Mouse (Mus musculus): ENCODE measurements around the gene Lcn12. TPM values are rescaled to one million over a fixed set of nuclear protein-coding genes. Genes with fewer than 3 reads are reported as not detected.

Gene Lcn12
- total and polyA plus RNA-seq, 3 experiments, result not detected

DNA sequence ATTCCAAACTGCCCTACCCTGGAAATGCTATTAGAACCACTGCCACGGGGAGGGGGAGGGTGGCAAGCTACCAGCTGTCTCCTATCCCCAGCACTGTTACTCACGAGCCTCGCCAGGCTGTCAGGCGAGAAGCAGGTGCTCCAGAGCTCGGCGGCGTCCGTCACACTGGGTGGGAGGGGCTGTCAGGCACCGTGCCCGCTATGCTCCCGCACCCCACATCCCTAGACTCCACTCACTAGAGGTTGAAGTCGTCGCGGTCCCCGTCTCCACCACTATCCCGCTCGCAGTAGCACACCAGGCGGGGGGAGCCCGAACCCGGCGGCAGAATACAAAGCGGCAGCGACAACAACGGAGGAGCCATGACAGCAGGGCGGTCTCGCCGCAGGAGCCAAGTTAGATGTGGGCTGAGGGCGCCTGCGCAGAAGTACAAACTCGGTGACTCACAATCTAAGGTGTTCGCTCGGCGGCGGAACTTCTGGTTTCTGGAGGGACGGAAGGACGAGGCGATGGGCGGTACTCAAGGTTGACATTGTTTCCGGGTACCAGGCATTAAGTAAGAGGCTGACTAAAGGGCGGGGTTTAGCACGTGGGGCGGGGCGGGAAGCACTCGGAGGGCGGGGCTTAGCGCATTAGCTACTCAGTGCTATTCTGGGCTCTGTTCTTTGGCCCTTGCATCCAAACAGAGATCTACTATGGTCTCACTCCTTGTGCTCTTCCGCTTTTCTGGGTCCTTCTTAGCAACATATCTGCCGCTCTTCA, 33.0 kb downstream of the Lcn12 start, which contains the start of gene Paxx:
Paxx (minus strand) TSS at position 544 of the 759 bp plus-strand sequence.
- Histone ChIP-seq H3K27ac (peak within 1 kb of the TSS; percentile 95), H3K36me3 (ENCODE audit: control insufficient read depth, insufficient read depth, low read length) (no peaks in the 10 kb centered on the region), H3K4me1 (ENCODE audit: control insufficient read depth, insufficient read depth, low read length) (peaks cover 8% of the 10 kb centered on the region), H3K9ac (ENCODE audit: low read depth, low read length) (peak within 1 kb of the TSS; percentile 88), H3K4me3 (peak within 1 kb of the TSS; percentile 92), H3K79me2 (replicated peaks; ENCODE audit: control insufficient read depth, insufficient read depth, low read length) (no peaks in the 10 kb centered on the region), H3K27me3 (ENCODE audit: control insufficient read depth, insufficient read depth, low read length) (no peaks in the 10 kb centered on the region)
- under 1% methylated on average over 48 of the region's 48 CpGs for WGBS
- intact Hi-C loops (cut with DNase I), result loop anchor here (2.0 kb wide), 1 partner anchor 30 kb away; no protein-coding TSS in a partner anchor
- TF ChIP-seq POLR2A (IDR thresholded peaks at IDR 0.05; ENCODE audit: insufficient read depth, low read depth, low read length) (peak; percentile 90), CTCF (IDR thresholded peaks at IDR 0.05) (no peak), EP300 (IDR thresholded peaks at IDR 0.05; ENCODE audit: insufficient read depth, low read depth, low read length) (0 out of 2 replicates have a peak, but pooled peaks have one; percentile 8)
- peak; percentile 90 to 96 for DNase-seq

DNA sequence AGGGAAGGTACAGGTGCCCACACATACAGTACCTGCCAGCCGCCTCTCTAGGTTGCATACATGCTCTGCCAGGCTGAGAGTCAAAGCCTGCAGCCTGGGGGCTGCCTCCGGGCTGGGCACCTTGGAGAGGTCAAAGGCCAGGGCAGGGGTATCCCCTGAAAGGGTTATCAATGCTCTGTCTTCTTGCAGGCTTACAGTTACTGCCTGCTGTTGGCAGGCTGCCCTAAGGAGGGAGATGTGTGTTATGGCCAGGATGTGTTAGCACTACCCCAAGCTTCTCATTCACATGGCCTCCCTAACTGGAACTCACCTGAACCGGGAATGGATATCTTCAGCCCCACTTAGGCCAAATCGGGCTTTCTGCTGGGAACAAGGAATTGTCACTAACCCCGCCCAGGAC, 33.6 kb downstream of the Lcn12 start:
- H3K36me3 ChIP-seq (ENCODE audit: control insufficient read depth, insufficient read depth, low read length), result no peaks in the 10 kb centered on the region
- peaks cover 8% of the 10 kb centered on the region for H3K4me1 ChIP-seq (ENCODE audit: control insufficient read depth, insufficient read depth, low read length)
- peak overlapping the region; percentile 95 for H3K27ac ChIP-seq
- 29% methylated on average over 5 of the region's 5 CpGs for WGBS
- H3K79me2 ChIP-seq (replicated peaks; ENCODE audit: control insufficient read depth, insufficient read depth, low read length), result no peaks in the 10 kb centered on the region
- H3K27me3 ChIP-seq (ENCODE audit: control insufficient read depth, insufficient read depth, low read length), result no peaks in the 10 kb centered on the region
- DNase-seq, result no peak
- TF ChIP-seq EP300 (IDR thresholded peaks at IDR 0.05; ENCODE audit: insufficient read depth, low read depth, low read length) (no peak), POLR2A (IDR thresholded peaks at IDR 0.05; ENCODE audit: insufficient read depth, low read depth, low read length) (no peak), CTCF (IDR thresholded peaks at IDR 0.05) (no peak)
- H3K9ac ChIP-seq (ENCODE audit: low read depth, low read length), result peak overlapping the region; percentile 88
- H3K4me3 ChIP-seq, result peak overlapping the region; percentile 92
- intact Hi-C loops (cut with DNase I), result loop anchor here (2.0 kb wide), 1 partner anchor 29 kb away; no protein-coding TSS in a partner anchor

GRCm38 (mm10) chr2:25458911-25459310, 34.8 kb downstream of the Lcn12 start:
- intact Hi-C loops (cut with DNase I), result loop anchor here (2.0 kb wide), 1 partner anchor 42 kb away; the partner anchor contains the start of genes C8g and Fbxw5
- DNase-seq, result peak; percentile 63 to 66
- TF ChIP-seq EP300 (IDR thresholded peaks at IDR 0.05; ENCODE audit: insufficient read depth, low read depth, low read length), result no peak
- no peak for TF ChIP-seq CTCF (IDR thresholded peaks at IDR 0.05)
- TF ChIP-seq POLR2A (IDR thresholded peaks at IDR 0.05; ENCODE audit: insufficient read depth, low read depth, low read length), result no peak
- no peaks in the 10 kb centered on the region for H3K27me3 ChIP-seq (ENCODE audit: control insufficient read depth, insufficient read depth, low read length)
- no peaks in the 10 kb centered on the region for H3K79me2 ChIP-seq (replicated peaks; ENCODE audit: control insufficient read depth, insufficient read depth, low read length)
- H3K9ac ChIP-seq (ENCODE audit: low read depth, low read length), result no peak overlapping the region
- H3K27ac ChIP-seq, result no peak overlapping the region
- WGBS, result 62% methylated on average over 5 of the region's 5 CpGs
- H3K4me3 ChIP-seq, result no peak overlapping the region
- H3K4me1 ChIP-seq (ENCODE audit: control insufficient read depth, insufficient read depth, low read length), result peaks cover 8% of the 10 kb centered on the region
- H3K36me3 ChIP-seq (ENCODE audit: control insufficient read depth, insufficient read depth, low read length), result no peaks in the 10 kb centered on the region

- Histone ChIP-seq H3K4me1 (ENCODE audit: control insufficient read depth, insufficient read depth, low read length) (peaks cover 8% of the 10 kb centered on the region), H3K36me3 (ENCODE audit: control insufficient read depth, insufficient read depth, low read length) (no peaks in the 10 kb centered on the region), H3K27ac (no peak overlapping the region), H3K27me3 (ENCODE audit: control insufficient read depth, insufficient read depth, low read length) (no peaks in the 10 kb centered on the region), H3K9ac (ENCODE audit: low read depth, low read length) (no peak overlapping the region), H3K79me2 (replicated peaks; ENCODE audit: control insufficient read depth, insufficient read depth, low read length) (no peaks in the 10 kb centered on the region), H3K4me3 (no peak overlapping the region)
- no peak for TF ChIP-seq EP300 (IDR thresholded peaks at IDR 0.05; ENCODE audit: insufficient read depth, low read depth, low read length)
- no peak for TF ChIP-seq POLR2A (IDR thresholded peaks at IDR 0.05; ENCODE audit: insufficient read depth, low read depth, low read length)
- no peak for TF ChIP-seq CTCF (IDR thresholded peaks at IDR 0.05)
- WGBS, result 84% methylated on average over 9 of the region's 9 CpGs
- DNase-seq, result no peak
- intact Hi-C loops (cut with DNase I), result no loop called here
Observed at GRCm38 (mm10) chr2:25457022-25457896, 36.5 kb downstream of the Lcn12 start.

- DNase-seq, result no peak
- Histone ChIP-seq H3K4me1 (ENCODE audit: control insufficient read depth, insufficient read depth, low read length) (peaks cover 4% of the 10 kb centered on the region), H3K27me3 (ENCODE audit: control insufficient read depth, insufficient read depth, low read length) (no peaks in the 10 kb centered on the region), H3K9ac (ENCODE audit: low read depth, low read length) (no peak within 1 kb of the TSS), H3K36me3 (ENCODE audit: control insufficient read depth, insufficient read depth, low read length) (no peaks in the 10 kb centered on the region), H3K4me3 (no peak within 1 kb of the TSS), H3K79me2 (replicated peaks; ENCODE audit: control insufficient read depth, insufficient read depth, low read length) (no peaks in the 10 kb centered on the region), H3K27ac (no peak within 1 kb of the TSS)
- 46% methylated on average over 14 of the region's 14 CpGs for WGBS
- intact Hi-C loops (cut with DNase I), result no loop called here
- TF ChIP-seq POLR2A (IDR thresholded peaks at IDR 0.05; ENCODE audit: insufficient read depth, low read depth, low read length) (no peak), EP300 (IDR thresholded peaks at IDR 0.05; ENCODE audit: insufficient read depth, low read depth, low read length) (no peak), CTCF (IDR thresholded peaks at IDR 0.05) (no peak)
Observed at GRCm38 (mm10) chr2:25456205-25456953, 37.3 kb downstream of the Lcn12 start, which contains the start of gene Clic3. TSS of gene Clic3 (plus strand) at chr2:25456838.
